ENCODE assay signal across 26 mouse cellular contexts in the genomic region with DNA sequence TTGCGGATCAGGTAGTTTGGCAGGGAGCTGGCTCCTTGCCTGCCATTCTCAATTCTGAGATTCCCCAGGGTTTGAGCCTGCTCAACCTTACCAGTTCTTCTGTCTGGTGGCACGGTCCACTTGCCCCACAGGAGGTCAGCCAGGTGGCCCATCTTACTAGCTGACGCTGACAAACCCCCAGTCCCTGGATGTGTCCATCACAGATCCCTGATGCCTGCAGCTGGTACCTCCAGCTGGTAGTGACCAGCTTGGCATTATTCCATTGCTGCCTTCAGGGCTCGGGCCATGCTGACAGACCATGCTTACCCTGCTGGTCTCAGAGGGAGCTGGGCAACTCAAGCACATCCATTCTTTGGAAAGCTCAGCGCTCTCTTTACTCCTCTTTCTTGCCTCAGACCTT. TPM values are rescaled to one million over a fixed set of nuclear protein-coding genes. Genes with fewer than 3 reads are reported as not detected.
"Had no signal": no experiment of that assay in that cellular context is flagged by ENCODE, and none has a peak within 500 bp of the region (broad histone marks: within the 10 kb centered on the region; RNA-seq: fewer than 3 reads in every experiment).

No protein-coding gene starts in this region.

- H3K9ac ChIP-seq: embryonic facial prominence, embryonic 12.5 days; embryonic facial prominence, embryonic 13.5 days; embryonic facial prominence, embryonic 15.5 days; forebrain, embryonic 12.5 days; forebrain, embryonic 13.5 days; forebrain, embryonic 15.5 days; forebrain, postnatal 0 days had no signal

- H3K36me3 ChIP-seq: forebrain, embryonic 10.5 days; forebrain, embryonic 12.5 days; forebrain, embryonic 15.5 days had no signal

- DNase-seq: cerebellum, adult 9-10 months; cerebellum, adult 9-11 months; cerebellum, postnatal 36 days; embryo, embryonic 11 days; forebrain, postnatal 0 days; gastrocnemius, adult 2 months; gastrocnemius, postnatal 10 days; gastrocnemius, postnatal 14 days; gastrocnemius, postnatal 25 days; gastrocnemius, postnatal 36 days; heart, adult 11 months; heart, adult 18-20 months; heart, adult 2 months had no signal

- H3K27ac ChIP-seq: embryonic facial prominence, embryonic 10.5 days; embryonic facial prominence, embryonic 12.5 days; embryonic facial prominence, embryonic 13.5 days; embryonic facial prominence, embryonic 15.5 days; forebrain, embryonic 10.5 days; forebrain, embryonic 12.5 days; forebrain, embryonic 13.5 days; forebrain, embryonic 15.5 days; gastrocnemius, adult 2 months; heart, adult 2 months had no signal

- H3K27me3 ChIP-seq: embryonic facial prominence, embryonic 12.5 days; embryonic facial prominence, embryonic 13.5 days; embryonic facial prominence, embryonic 15.5 days; forebrain, embryonic 12.5 days; forebrain, embryonic 13.5 days; forebrain, embryonic 15.5 days had no signal

- H3K4me3 ChIP-seq: embryonic facial prominence, embryonic 10.5 days; embryonic facial prominence, embryonic 12.5 days; embryonic facial prominence, embryonic 13.5 days; embryonic facial prominence, embryonic 15.5 days; erythroblast, embryonic 14.5 days; forebrain, embryonic 10.5 days; forebrain, embryonic 12.5 days; forebrain, embryonic 13.5 days; forebrain, embryonic 15.5 days; gastrocnemius, adult 2 months; heart, adult 2 months had no signal

- H3K9me3 ChIP-seq: embryonic facial prominence, embryonic 10.5 days; embryonic facial prominence, embryonic 12.5 days; embryonic facial prominence, embryonic 13.5 days; embryonic facial prominence, embryonic 15.5 days; forebrain, embryonic 10.5 days; forebrain, embryonic 12.5 days; forebrain, embryonic 13.5 days; forebrain, embryonic 15.5 days had no signal

- ATAC-seq: forebrain, embryonic 13.5 days; forebrain, embryonic 14.5 days; forebrain, embryonic 15.5 days; forebrain, embryonic 16.5 days; forebrain, postnatal 0 days had no signal

- H3K4me2 ChIP-seq: embryonic facial prominence, embryonic 12.5 days; embryonic facial prominence, embryonic 13.5 days; embryonic facial prominence, embryonic 15.5 days; forebrain, embryonic 12.5 days; forebrain, embryonic 13.5 days; forebrain, embryonic 15.5 days had no signal

RNA-seq across cellular contexts. Expression of a gene that starts 18.7 kb away (rescaled TPM):
- total RNA-seq: common myeloid progenitor, adult 5-6 weeks; granulocyte monocyte progenitor cell, adult 5-6 weeks had no signal
